Mouse (Mus musculus): ENCODE results near the gene Rab27a. TPM values are rescaled to one million over a fixed set of nuclear protein-coding genes. Genes with fewer than 3 reads are reported as not detected.
A peak's percentile ranks its signal among the peaks of the same experiment; 100 is the strongest.

The Rab27a gene
- polyA plus RNA-seq, 1 experiment from 2014 or later, result 1.2 TPM

GRCm38 (mm10) chr9:73055441-73055911 is 10.8 kb downstream of the Rab27a start:
- Histone ChIP-seq H3K4me2 (replicated peaks; ENCODE audit: low read depth, low read length) (no peak overlapping the region), H3K9me3 (ENCODE audit: control insufficient read depth, low read length) (no peaks in the 10 kb centered on the region), H3K27ac (ENCODE audit: low read depth, low read length) (no peak overlapping the region), H3K36me3 (ENCODE audit: control insufficient read depth, insufficient read depth, low read length) (no peaks in the 10 kb centered on the region), H3K9ac (ENCODE audit: low read depth, low read length) (no peak overlapping the region), H3K27me3 (ENCODE audit: control insufficient read depth, insufficient read depth, low read length) (no peaks in the 10 kb centered on the region), H3K4me1 (ENCODE audit: control insufficient read depth, insufficient read depth, low read length) (no peaks in the 10 kb centered on the region), H3K4me3 (ENCODE audit: low read length) (no peak overlapping the region)
- WGBS, result 53% methylated on average over 10 of the region's 10 CpGs
- no peak for ATAC-seq (ENCODE audit: low FRiP score, low TSS enrichment)

DNA sequence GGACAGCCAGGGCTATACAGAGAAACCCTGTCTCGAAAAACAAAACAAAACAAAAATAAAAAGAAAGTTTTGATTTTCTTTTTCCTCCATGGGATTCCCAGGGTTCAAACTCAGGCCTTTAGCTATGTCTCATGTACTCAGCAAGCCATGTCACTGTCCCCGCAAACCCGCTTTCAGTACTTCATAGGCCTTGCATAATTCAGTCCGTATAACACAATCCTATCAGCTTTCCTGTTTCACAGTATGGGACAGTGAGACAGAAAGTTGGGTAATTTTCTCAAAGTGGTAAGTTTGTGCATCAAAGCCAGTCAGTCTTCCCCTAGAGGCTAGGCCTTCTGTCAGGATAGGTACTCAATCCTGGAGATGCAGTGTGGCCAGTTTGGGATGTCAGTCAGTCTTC is 14.6 kb downstream of the Rab27a start:
- Histone ChIP-seq H3K36me3 (ENCODE audit: control insufficient read depth, insufficient read depth, low read length) (no peaks in the 10 kb centered on the region), H3K27me3 (ENCODE audit: control insufficient read depth, insufficient read depth, low read length) (no peaks in the 10 kb centered on the region), H3K9me3 (ENCODE audit: control insufficient read depth, low read length) (no peaks in the 10 kb centered on the region), H3K9ac (ENCODE audit: low read depth, low read length) (no peak overlapping the region), H3K4me3 (ENCODE audit: low read length) (no peak overlapping the region), H3K4me2 (replicated peaks; ENCODE audit: low read depth, low read length) (no peak overlapping the region), H3K27ac (ENCODE audit: low read depth, low read length) (no peak overlapping the region), H3K4me1 (ENCODE audit: control insufficient read depth, insufficient read depth, low read length) (0 out of 2 replicates have a peak, but pooled peaks cover 5% of the 10 kb centered on the region)
- 89% methylated on average over 4 of the region's 4 CpGs for WGBS
- ATAC-seq (ENCODE audit: low FRiP score, low TSS enrichment), result no peak

GRCm38 (mm10) chr9:73063621-73064290 is 19.1 kb downstream of the Rab27a start:
- 11% methylated on average over 15 of the region's 15 CpGs for WGBS
- peak; percentile 51; the same call in 1 of the 2 replicates for ATAC-seq (ENCODE audit: low FRiP score, low TSS enrichment)

GRCm38 (mm10) chr9:73067086-73067485 is 22.4 kb downstream of the Rab27a start:
- ATAC-seq (ENCODE audit: low FRiP score, low TSS enrichment), result peak; percentile 75
- Histone ChIP-seq H3K36me3 (ENCODE audit: control insufficient read depth, insufficient read depth, low read length) (no peaks in the 10 kb centered on the region), H3K4me2 (replicated peaks; ENCODE audit: low read depth, low read length) (0 out of 2 replicates have a peak overlapping the region, but pooled peaks have one; percentile 26), H3K9me3 (ENCODE audit: control insufficient read depth, low read length) (no peaks in the 10 kb centered on the region), H3K27ac (ENCODE audit: low read depth, low read length) (no peak overlapping the region), H3K4me3 (ENCODE audit: low read length) (no peak overlapping the region), H3K27me3 (ENCODE audit: control insufficient read depth, insufficient read depth, low read length) (no peaks in the 10 kb centered on the region), H3K9ac (ENCODE audit: low read depth, low read length) (no peak overlapping the region), H3K4me1 (ENCODE audit: control insufficient read depth, insufficient read depth, low read length) (peaks cover 25% of the 10 kb centered on the region; the same call in 1 of the 2 replicates)
- WGBS, result 30% methylated on average over 10 of the region's 10 CpGs

More at GRCm38 (mm10) chr9:73063621-73064290, 19.1 kb downstream of the Rab27a start:
- H3K27me3 ChIP-seq (ENCODE audit: control insufficient read depth, insufficient read depth, low read length), result no peaks in the 10 kb centered on the region
- peaks cover 20% of the 10 kb centered on the region; the same call in 1 of the 2 replicates for H3K4me1 ChIP-seq (ENCODE audit: control insufficient read depth, insufficient read depth, low read length)
- H3K27ac ChIP-seq (ENCODE audit: low read depth, low read length), result no peak overlapping the region; the same call in 1 of the 2 replicates
- peak overlapping the region; percentile 10 for H3K4me3 ChIP-seq (ENCODE audit: low read length)
- peak overlapping the region; percentile 8; the same call in 1 of the 2 replicates for H3K9ac ChIP-seq (ENCODE audit: low read depth, low read length)
- no peaks in the 10 kb centered on the region for H3K36me3 ChIP-seq (ENCODE audit: control insufficient read depth, insufficient read depth, low read length)
- no peaks in the 10 kb centered on the region for H3K9me3 ChIP-seq (ENCODE audit: control insufficient read depth, low read length)
- H3K4me2 ChIP-seq (replicated peaks; ENCODE audit: low read depth, low read length), result peak overlapping the region; percentile 37

DNA sequence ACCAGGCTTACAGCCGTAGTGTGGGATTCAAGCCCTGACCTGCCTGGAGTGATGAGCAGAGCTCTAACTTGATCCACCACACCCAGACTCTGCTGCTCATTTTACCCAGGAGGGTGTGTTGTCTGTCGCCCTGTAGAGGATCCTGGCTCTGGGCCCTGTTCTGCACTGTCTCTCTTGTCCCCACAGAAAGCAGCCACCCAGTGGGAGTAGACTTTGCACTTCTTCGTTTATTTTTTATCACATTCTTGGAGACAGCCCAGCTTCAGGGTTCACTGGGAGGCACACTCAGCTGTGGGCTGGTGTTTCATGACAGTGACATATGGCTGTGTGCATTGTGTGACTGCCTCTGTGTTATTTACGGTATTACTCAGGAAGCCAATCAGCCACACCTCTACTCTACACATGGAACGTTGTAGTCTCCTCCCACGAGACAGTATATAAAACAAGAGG is 23.6 kb downstream of the Rab27a start:
- H3K9ac ChIP-seq (ENCODE audit: low read depth, low read length), result no peak overlapping the region
- no peak overlapping the region for H3K4me3 ChIP-seq (ENCODE audit: low read length)
- peak; percentile 76 for ATAC-seq (ENCODE audit: low FRiP score, low TSS enrichment)
- H3K4me2 ChIP-seq (replicated peaks; ENCODE audit: low read depth, low read length), result no peak overlapping the region
- no peaks in the 10 kb centered on the region for H3K9me3 ChIP-seq (ENCODE audit: control insufficient read depth, low read length)
- H3K36me3 ChIP-seq (ENCODE audit: control insufficient read depth, insufficient read depth, low read length), result no peaks in the 10 kb centered on the region
- WGBS, result 22% methylated on average over 6 of the region's 6 CpGs
- H3K4me1 ChIP-seq (ENCODE audit: control insufficient read depth, insufficient read depth, low read length), result peaks cover 25% of the 10 kb centered on the region; the same call in 1 of the 2 replicates
- H3K27ac ChIP-seq (ENCODE audit: low read depth, low read length), result peak overlapping the region; percentile 15; the same call in 1 of the 2 replicates
- H3K27me3 ChIP-seq (ENCODE audit: control insufficient read depth, insufficient read depth, low read length), result no peaks in the 10 kb centered on the region

- Histone ChIP-seq H3K27ac (ENCODE audit: low read depth, low read length) (peak overlapping the region; percentile 37; the same call in 1 of the 2 replicates), H3K4me1 (ENCODE audit: control insufficient read depth, insufficient read depth, low read length) (peaks cover 24% of the 10 kb centered on the region; the same call in 1 of the 2 replicates), H3K4me2 (replicated peaks; ENCODE audit: low read depth, low read length) (no peak overlapping the region), H3K9ac (ENCODE audit: low read depth, low read length) (no peak overlapping the region), H3K27me3 (ENCODE audit: control insufficient read depth, insufficient read depth, low read length) (no peaks in the 10 kb centered on the region), H3K9me3 (ENCODE audit: control insufficient read depth, low read length) (no peaks in the 10 kb centered on the region), H3K36me3 (ENCODE audit: control insufficient read depth, insufficient read depth, low read length) (no peaks in the 10 kb centered on the region), H3K4me3 (ENCODE audit: low read length) (no peak overlapping the region)
- WGBS, result 73% methylated on average over 6 of the region's 6 CpGs
- no peak for ATAC-seq (ENCODE audit: low FRiP score, low TSS enrichment)
These were observed 24.0 kb downstream of the Rab27a start for GRCm38 (mm10) chr9:73068688-73069087.

DNA sequence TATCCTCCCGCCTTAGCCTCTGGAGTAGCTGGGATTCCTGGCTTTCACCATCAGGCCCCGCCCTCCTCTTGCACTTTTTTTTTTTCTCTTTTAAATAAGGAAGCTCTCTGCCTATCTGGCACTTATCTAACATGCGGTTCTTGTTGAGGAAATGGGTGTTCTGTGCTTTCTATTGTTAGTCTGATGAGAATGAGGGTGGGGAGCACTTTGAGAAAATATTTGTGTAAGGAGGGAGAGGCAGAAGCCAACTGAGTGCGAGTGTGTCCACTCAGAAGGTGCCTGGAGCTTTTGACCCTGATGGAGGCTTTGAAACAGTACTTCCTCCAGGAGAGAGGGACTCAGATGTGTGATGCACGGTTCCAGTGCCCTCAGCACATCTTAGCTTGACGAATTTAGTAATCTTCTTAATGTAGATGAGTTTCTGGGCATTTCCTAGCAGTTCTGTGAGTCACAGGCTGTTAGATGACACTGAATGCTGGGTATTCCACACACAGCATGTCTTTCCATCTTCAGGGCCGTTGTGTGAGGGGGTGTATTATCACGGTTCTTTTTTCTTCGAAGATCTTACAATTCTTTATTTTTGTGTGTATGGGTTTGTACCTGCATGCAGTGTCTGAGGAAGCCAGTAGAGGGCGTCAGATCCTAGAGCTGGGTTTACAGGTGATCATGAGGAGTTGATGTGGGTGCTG is 26.5 kb downstream of the Rab27a start:
- no peaks in the 10 kb centered on the region for H3K9me3 ChIP-seq (ENCODE audit: control insufficient read depth, low read length)
- H3K4me2 ChIP-seq (replicated peaks; ENCODE audit: low read depth, low read length), result no peak overlapping the region
- H3K27ac ChIP-seq (ENCODE audit: low read depth, low read length), result no peak overlapping the region
- no peaks in the 10 kb centered on the region for H3K36me3 ChIP-seq (ENCODE audit: control insufficient read depth, insufficient read depth, low read length)
- peaks cover 20% of the 10 kb centered on the region; the same call in 1 of the 2 replicates for H3K4me1 ChIP-seq (ENCODE audit: control insufficient read depth, insufficient read depth, low read length)
- no peak overlapping the region for H3K9ac ChIP-seq (ENCODE audit: low read depth, low read length)
- ATAC-seq (ENCODE audit: low FRiP score, low TSS enrichment), result no peak
- no peak overlapping the region for H3K4me3 ChIP-seq (ENCODE audit: low read length)
- no peaks in the 10 kb centered on the region for H3K27me3 ChIP-seq (ENCODE audit: control insufficient read depth, insufficient read depth, low read length)
- 68% methylated on average over 10 of the region's 10 CpGs for WGBS

DNA sequence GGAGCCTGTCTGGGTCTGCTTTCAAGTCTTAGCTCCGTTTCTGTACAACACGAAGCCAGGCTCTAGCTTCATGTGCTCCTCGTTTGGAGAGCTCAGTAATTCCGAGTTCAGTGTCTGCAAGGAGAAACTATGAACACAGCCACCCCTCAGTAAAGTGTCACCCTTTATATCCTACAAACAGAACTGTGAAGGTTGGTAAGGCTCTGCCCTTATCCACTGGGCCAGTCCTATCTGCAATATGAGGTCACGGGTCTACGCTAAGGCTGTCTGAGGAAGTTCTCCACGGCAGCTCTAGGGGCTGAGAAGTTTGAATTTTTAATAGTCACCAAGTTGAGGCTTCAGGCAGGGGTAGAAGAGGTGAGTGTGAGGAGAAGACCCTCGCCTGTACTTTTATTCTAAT is 27.8 kb downstream of the Rab27a start:
- Histone ChIP-seq H3K36me3 (ENCODE audit: control insufficient read depth, insufficient read depth, low read length) (no peaks in the 10 kb centered on the region), H3K27ac (ENCODE audit: low read depth, low read length) (no peak overlapping the region), H3K4me2 (replicated peaks; ENCODE audit: low read depth, low read length) (no peak overlapping the region), H3K9me3 (ENCODE audit: control insufficient read depth, low read length) (no peaks in the 10 kb centered on the region), H3K9ac (ENCODE audit: low read depth, low read length) (no peak overlapping the region), H3K27me3 (ENCODE audit: control insufficient read depth, insufficient read depth, low read length) (no peaks in the 10 kb centered on the region), H3K4me1 (ENCODE audit: control insufficient read depth, insufficient read depth, low read length) (peaks cover 17% of the 10 kb centered on the region; the same call in 1 of the 2 replicates), H3K4me3 (ENCODE audit: low read length) (no peak overlapping the region)
- ATAC-seq (ENCODE audit: low FRiP score, low TSS enrichment), result no peak
- WGBS, result 83% methylated on average over 8 of the region's 8 CpGs

- H3K27me3 ChIP-seq (ENCODE audit: control insufficient read depth, insufficient read depth, low read length), result no peaks in the 10 kb centered on the region
- no peak overlapping the region for H3K4me2 ChIP-seq (replicated peaks; ENCODE audit: low read depth, low read length)
- H3K9ac ChIP-seq (ENCODE audit: low read depth, low read length), result no peak overlapping the region
- peaks cover 10% of the 10 kb centered on the region; the same call in 1 of the 2 replicates for H3K4me1 ChIP-seq (ENCODE audit: control insufficient read depth, insufficient read depth, low read length)
- no peak for ATAC-seq (ENCODE audit: low FRiP score, low TSS enrichment)
- H3K27ac ChIP-seq (ENCODE audit: low read depth, low read length), result no peak overlapping the region
- H3K9me3 ChIP-seq (ENCODE audit: control insufficient read depth, low read length), result no peaks in the 10 kb centered on the region
- H3K36me3 ChIP-seq (ENCODE audit: control insufficient read depth, insufficient read depth, low read length), result no peaks in the 10 kb centered on the region
- no peak overlapping the region for H3K4me3 ChIP-seq (ENCODE audit: low read length)
- WGBS, result 96% methylated on average over 5 of the region's 5 CpGs
These were observed 28.5 kb downstream of the Rab27a start for GRCm38 (mm10) chr9:73073169-73073568.

All from kidney, embryonic 14.5 days (tissue).